Mouse (Mus musculus) CD4-positive helper T cell, adult 2 months (primary cell): Measurements from ENCODE around the gene Rtp2.

ENCODE experiments used
- DNase-seq: peaks from one replicate; pipeline ENCODE4 v3.0.0-alpha.2; 2012; ENCODE audit warnings: low read depth, missing footprints, low spot score

Rtp2 gene

GRCm38 (mm10) chr16:23890151-23890550 lies 42.0 kb downstream of the Rtp2 start:
- no peak for DNase-seq

DNA sequence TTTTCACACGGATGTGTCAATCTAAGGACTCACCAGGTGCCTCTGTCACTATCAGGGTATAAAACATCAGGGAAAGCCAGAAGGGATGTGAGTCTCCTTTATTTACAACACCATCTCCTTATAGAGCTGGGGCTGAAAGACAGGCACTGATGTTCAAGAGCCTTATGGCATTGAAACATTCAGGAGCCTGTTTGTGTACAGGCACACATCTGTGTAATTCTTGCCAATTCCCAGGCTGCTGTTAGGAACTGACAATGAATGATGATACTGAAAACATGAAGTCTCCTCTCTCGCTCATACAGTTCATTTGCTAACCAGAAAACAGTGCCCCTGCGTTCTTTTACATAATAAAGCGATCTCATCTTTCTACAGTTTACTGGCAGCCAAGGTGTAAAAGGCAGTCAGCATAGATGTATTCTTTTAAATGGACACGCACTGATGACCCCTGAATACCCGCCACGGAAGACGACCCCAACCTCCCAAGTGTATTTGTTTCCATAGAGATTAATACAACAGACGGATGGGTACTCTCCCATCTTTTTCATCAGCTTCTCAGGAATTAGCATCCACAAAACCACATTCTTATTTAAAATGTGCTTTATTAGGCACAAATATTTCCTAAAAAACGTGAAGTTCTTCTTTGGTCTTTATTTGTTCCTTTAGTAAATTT lies 44.1 kb downstream of the Rtp2 start:
- DNase-seq = no peak

- DNase-seq = no peak
These were observed 47.1 kb downstream of the Rtp2 start for GRCm38 (mm10) chr16:23885098-23885497.
